Mouse (Mus musculus) cortical plate, adult 2 months (tissue): ENCODE measurements at regions not wholly inside any gene's neighbourhood (a gene's known extent, or its start where the extent isn't known, plus 50 kb on each side); places are given as distances from the start of the nearest gene placed in this dataset.

ENCODE experiments used
- H3K27ac ChIP-seq: fragments of 200-500 bp; 2 replicates; pipeline ENCODE4 v1.5.1; 2012; ENCODE audit warnings: low read length, control low read depth, inconsistent platforms; ENCODE audit not compliant: insufficient read depth
- H3K4me1 ChIP-seq: fragments of 200-500 bp; 2 replicates; pipeline ENCODE4 v1.6.1; 2011; ENCODE audit warnings: low read length; ENCODE audit not compliant: control insufficient read depth, insufficient read depth
- H3K4me3 ChIP-seq: fragments of 200-500 bp; 2 replicates; pipeline ENCODE4 v1.5.1; 2011; ENCODE audit warnings: mild to moderate bottlenecking, low read length, control low read depth; ENCODE audit not compliant: insufficient read depth
- CTCF ChIP-seq: fragments of 200-500 bp; IDR thresholded peaks from 2 replicates; pipeline ENCODE4 v1.5.1; 2011; ENCODE audit warnings: mild to moderate bottlenecking, control low read depth, low read length; ENCODE audit not compliant: insufficient read depth; ENCODE audit errors: extremely low read depth
- POLR2A ChIP-seq: fragments of 200-500 bp; IDR thresholded peaks from 2 replicates; pipeline ENCODE4 v1.6.1; 2011; ENCODE audit warnings: mild to moderate bottlenecking, low read length, control low read depth; ENCODE audit not compliant: insufficient read depth; ENCODE audit errors: extremely low read depth

DNA sequence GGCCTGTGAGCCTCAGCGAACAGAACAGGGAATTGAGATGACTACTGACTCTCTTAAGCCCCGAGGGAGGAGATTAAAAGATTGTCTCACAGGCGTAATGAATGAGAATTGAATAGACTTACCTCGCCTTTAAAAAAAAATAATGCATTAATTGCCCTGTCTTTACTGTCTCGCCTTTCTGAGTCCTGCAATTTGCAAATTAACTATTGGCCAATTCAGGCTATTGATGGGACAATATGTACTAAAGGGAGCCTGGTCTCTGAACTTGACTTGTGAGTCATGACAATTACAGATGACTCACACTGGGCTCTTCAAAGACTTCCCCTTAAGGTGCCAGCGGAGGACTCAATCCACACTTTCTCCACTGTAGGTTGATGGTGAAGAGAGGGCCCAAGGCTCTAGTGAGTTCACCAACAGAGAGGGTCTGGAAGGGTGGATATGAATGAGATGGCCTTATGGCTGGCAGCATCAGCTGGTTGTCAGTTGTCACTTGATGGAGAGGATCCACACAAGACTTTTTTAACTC, 109.1 kb downstream of the Trib2 start:
- Histone ChIP-seq H3K27ac (no peak overlapping the region), H3K4me3 (no peak overlapping the region), H3K4me1 (peaks cover 3% of the 10 kb centered on the region)
- TF ChIP-seq CTCF (no peak), POLR2A (no peak)

DNA sequence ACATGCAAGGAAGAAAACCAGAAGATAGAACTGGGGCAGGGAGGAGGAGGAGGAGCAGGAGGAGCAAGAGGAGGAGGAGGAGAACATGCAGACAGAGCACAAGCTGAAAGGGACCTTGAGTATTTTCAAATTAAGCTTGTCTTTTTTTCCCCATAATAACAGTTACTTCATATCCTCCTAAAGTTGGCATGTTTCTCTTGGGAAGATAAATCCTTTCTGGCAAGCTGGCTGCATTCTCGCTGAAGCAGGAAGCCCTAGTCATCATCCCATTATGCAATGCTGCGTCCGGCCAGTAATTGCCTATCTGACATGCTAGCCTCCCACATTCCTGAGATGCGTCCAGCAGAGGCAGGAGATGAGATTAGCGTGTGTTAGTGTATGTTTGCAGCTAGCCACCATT, 112.3 kb downstream of the Trib2 start:
- Histone ChIP-seq H3K27ac (no peak overlapping the region), H3K4me1 (peaks cover 3% of the 10 kb centered on the region), H3K4me3 (no peak overlapping the region)
- TF ChIP-seq POLR2A (no peak), CTCF (no peak)

DNA sequence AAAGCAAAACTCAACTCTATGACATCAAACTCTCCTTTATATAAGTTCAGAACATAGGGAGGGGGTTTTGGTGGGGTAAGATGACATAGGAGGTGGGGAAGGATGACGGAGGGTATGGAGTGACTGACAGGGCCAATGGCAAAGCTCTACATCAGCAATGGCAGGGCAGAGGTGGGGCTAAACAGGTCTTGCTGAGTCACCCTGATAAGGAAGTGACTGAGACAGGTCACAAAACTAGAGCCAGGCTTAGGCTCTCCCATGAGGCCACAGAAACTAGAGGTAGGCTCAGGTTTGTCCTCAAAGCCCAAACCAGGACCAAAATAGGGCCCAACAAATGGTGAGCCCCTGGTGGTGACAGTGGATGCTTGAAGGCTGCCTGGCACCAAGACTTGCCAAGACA, 114.6 kb downstream of the Trib2 start:
- peaks cover 3% of the 10 kb centered on the region for H3K4me1 ChIP-seq
- TF ChIP-seq CTCF (no peak), POLR2A (no peak)
- H3K4me3 ChIP-seq: no peak overlapping the region
- no peak overlapping the region for H3K27ac ChIP-seq

DNA sequence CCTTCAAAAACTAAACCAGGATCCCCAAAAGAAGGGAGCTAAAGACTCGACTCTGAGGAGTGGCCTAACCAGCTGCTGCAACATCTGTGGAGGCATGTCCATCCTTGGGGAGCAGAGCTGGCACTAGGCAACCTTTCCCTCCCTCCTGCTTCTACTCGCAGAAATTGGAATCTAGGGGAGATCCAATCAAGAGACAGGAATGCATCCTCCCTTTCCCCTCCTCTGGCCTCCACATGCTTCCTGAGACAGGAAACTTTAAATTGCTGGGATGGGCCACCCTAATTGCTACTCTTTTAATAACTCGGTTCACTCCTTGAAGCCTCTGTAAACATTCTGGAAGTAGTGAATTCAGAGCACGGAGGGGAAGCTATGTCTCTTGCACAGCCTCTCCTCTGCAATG, 117.9 kb downstream of the Trib2 start:
- no peak overlapping the region for H3K27ac ChIP-seq
- H3K4me3 ChIP-seq: no peak overlapping the region
- no peaks in the 10 kb centered on the region for H3K4me1 ChIP-seq
- no peak for TF ChIP-seq CTCF
- TF ChIP-seq POLR2A: no peak

DNA sequence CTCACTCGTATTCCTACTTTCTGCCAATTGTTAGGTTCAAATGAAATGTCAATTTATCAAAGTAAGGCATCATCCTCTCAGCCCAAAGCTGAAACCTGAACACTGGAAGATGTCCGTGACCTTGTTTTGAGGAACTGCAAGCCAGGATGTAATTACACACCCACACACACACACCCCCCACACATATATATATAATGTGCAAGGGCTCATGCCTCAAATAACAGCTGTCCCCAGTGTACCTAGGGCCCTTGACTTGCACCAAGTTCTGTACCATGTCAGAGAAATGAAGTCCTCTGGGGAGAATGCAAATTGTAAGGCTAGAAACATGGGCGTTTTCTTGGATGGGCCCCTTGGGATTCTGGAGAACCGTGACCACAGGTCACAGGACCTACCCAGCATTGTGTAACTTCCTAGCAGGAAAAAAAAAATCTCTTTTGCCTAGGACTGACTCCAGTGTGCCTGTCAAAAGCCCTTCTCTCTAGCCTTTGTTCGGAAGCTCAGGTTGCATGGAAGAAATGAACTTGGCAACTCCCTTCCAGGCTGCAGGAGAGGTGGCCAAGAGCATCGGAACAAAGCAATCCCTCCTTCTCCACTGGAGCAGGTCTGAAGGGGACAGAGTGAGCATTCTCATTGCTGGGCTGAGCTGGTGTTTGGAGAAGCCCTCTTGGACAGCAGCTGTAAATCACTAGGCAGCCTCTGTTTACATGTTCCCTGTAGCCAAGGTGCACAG, 118.5 kb downstream of the Trib2 start:
- Histone ChIP-seq H3K4me1 (no peaks in the 10 kb centered on the region), H3K27ac (no peak overlapping the region), H3K4me3 (no peak overlapping the region)
- TF ChIP-seq POLR2A (no peak), CTCF (no peak)

DNA sequence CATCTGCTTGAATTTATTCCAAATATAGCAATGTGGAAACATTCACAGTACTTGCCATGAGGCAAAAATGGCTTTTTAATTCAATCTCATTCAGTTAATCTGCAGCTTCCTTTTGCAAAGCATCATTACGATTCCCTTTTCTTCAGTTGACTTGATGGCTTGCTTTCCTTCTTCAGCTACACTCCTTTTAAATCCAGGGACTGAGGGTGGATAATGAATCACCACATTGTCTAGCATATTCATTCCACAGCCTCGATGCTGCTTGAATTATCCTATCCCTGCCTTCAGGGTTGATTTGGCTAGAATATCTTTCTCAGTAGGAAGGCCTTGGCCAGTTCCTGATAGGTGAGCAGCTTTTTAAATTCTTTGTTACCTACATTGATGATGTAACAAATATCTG, 128.4 kb downstream of the Trib2 start:
- TF ChIP-seq POLR2A (no peak), CTCF (no peak)
- Histone ChIP-seq H3K27ac (peak overlapping the region; percentile 50; the same call in 1 of the 2 replicates), H3K4me1 (no peaks in the 10 kb centered on the region; the same call in 1 of the 2 replicates), H3K4me3 (no peak overlapping the region)

DNA sequence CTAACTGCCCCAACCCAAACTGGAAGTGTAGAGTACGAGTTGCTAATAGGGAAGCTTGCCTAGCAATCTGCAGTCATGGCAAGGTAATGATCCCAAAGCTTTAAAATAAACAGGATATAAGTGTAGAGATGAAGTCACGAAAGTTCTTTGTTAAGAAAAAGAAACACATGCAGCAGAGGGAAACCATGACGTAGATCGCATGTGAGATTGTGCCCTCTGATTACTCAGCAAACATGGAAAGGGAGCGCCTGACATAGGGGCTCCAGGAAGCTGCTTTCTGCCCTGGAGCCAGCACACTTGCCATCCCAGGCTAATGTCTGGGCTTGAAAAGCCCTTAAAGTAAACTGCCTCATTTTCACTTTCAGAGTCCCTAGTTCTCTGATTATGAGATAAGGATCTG, 132.4 kb downstream of the Trib2 start:
- TF ChIP-seq CTCF (no peak), POLR2A (no peak)
- H3K4me3 ChIP-seq: no peak overlapping the region
- no peak overlapping the region for H3K27ac ChIP-seq
- H3K4me1 ChIP-seq: no peaks in the 10 kb centered on the region; the same call in 1 of the 2 replicates

DNA sequence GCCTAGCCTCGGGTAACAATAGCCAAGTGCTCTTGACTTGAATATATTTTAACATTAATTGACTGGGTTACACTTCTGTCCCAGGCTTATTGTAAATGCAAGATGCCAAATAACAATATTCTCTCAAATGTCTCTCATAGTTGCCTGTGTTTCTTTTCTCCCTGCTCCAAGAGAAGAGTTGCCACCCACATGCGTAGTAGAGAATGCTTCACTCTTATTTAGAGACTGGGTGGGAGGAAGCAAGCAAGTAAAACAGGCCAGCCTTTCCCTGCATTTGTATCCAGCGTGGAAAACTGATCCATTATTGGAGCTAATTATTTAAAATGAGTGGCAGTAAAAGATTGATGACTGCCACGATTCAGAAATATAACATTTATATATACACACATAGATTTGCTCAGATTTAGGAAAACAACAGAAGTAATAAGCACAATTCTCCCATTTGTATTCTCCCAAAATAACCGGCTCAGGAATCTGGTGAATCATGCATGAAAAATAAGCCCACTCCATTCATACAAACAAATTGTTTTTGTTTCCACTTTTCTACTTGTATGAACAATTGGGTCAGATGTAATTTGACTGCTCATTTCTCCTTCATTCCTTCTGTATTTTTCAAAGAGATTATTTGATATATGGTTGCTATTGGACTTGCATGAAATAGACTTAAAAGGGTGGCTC, 134.9 kb downstream of the Trib2 start:
- Histone ChIP-seq H3K27ac (no peak overlapping the region), H3K4me1 (no peaks in the 10 kb centered on the region), H3K4me3 (no peak overlapping the region)
- TF ChIP-seq CTCF: no peak
- no peak for TF ChIP-seq POLR2A

DNA sequence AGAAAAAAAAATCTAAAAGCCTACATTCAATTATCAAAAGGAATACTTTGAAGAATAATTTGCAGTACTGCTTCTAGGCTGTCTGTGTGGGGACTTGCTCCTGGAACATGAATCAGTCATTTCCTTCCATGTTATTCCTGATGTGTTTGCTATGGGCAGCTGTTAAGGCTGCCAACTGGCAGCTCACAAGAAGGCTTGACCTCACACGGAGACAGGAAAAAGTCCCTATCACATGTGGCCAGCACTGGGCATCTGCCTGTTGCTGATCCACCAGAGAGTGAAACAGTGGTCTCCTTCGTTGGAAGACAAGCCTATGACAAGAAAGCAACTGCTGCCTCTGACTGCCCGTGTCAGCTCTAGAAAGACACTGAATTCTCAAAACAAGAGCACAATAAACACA, 140.6 kb downstream of the Trib2 start:
- no peak overlapping the region for H3K27ac ChIP-seq

DNA sequence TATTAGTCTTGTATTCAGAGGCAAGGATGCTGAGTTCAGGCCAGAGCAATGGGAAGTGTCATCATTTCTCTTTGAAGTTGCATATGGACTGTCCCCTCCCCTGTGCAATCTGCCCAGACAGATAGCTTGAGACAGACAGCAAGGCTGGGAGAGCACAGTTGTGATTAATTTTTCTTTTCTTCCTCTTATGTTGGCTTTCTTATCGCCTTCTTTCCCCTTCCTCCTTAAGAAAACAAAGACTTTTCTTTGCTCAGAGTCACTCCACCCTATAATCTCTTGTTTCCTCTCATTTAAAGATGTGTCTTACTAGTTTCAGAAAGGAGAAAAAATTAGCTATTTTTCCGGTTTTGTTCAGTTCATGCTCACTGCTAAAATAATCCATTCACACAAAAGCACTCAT, 157.0 kb downstream of the Trib2 start:
- no peaks in the 10 kb centered on the region for H3K4me1 ChIP-seq
- H3K4me3 ChIP-seq: no peak overlapping the region
- no peak for TF ChIP-seq POLR2A
- TF ChIP-seq CTCF: no peak
- no peak overlapping the region for H3K27ac ChIP-seq

More for the DNA sequence above, 140.6 kb downstream of the Trib2 start:
- H3K4me1 ChIP-seq: no peaks in the 10 kb centered on the region
- no peak for TF ChIP-seq CTCF
- TF ChIP-seq POLR2A: no peak
- no peak overlapping the region for H3K4me3 ChIP-seq
